Mouse (Mus musculus) induced T-regulatory cell, adult 2 months (primary cell): ENCODE data around the gene 1810062G17Rik.

Experiments
- DNase-seq: peaks from one replicate; pipeline ENCODE4 v3.0.0-alpha.2; 2012; ENCODE audit warnings: low read depth

The 1810062G17Rik gene

GRCm38 (mm10) chr3:36475532-36476087, at the start of gene 1810062G17Rik, which contains the start of gene Anxa5:
TSS of gene 1810062G17Rik (plus strand) at chr3:36475937.
TSS of gene Anxa5 (minus strand) at chr3:36475894.
- peak; percentile 98 for DNase-seq

- DNase-seq = no peak
These were observed 48.4 kb upstream of the 1810062G17Rik start for GRCm38 (mm10) chr3:36427386-36427785.

GRCm38 (mm10) chr3:36430360-36430759, 45.4 kb upstream of the 1810062G17Rik start:
- DNase-seq = no peak

DNA sequence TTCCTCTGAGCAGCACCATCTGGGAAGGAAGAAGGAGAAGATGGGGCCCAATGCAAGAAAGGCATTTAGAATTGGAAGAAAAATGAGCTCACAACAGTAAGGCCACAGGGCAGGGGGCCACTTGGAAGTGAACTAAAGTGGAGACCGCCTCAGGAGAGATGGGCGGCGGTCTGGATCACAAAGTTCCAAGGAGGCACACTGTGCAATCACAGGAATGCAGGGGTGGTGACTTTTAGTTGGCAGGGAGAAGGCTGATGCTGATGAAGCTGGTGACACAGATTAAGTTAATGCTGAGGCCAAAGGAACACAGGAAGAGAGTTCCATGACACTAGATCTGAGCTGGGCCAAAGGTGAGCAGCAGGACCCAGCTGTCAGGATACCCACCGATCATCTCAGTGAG, 35.5 kb upstream of the 1810062G17Rik start:
- DNase-seq = no peak

DNA sequence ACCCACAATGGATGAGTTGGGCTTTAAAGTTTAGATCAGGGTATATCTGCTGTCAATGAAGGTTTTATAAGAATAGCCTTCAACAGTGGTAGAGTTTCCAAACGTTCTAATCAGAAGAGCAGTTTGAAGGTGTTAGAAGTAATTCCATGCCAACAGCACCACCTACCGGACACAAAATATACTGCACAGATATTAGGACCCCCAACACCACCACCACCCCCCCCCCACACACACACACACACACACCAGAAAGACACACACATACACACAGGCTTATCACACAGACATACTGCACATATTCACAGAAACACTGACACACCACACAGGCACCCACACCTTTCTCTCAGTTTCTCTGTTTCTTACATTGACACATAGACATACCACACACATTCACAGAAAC, 33.3 kb upstream of the 1810062G17Rik start:
- DNase-seq = peak; percentile 64

DNA sequence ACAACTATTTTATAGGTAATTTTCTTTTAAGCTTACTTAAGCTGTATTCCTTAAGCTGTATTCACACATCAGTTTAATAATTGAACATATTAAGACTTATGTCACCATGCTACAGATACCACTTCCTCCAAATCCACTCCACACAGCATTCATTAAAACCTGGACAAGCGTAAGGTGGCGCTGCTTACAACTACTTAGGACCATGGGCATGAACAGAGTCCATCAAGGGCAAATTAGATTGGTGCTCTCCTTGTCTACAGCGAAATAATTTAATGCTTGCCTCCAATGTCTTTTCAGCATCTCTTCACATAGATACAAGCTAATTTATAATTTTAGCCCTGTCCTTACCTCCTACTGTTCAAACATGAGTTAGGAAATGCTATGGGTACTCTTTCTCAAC, 29.7 kb upstream of the 1810062G17Rik start:
- DNase-seq = no peak

- DNase-seq = no peak
These were observed 29.2 kb upstream of the 1810062G17Rik start for GRCm38 (mm10) chr3:36446506-36446905.

- no peak for DNase-seq
These were observed 28.8 kb upstream of the 1810062G17Rik start for GRCm38 (mm10) chr3:36446918-36447317.

DNA sequence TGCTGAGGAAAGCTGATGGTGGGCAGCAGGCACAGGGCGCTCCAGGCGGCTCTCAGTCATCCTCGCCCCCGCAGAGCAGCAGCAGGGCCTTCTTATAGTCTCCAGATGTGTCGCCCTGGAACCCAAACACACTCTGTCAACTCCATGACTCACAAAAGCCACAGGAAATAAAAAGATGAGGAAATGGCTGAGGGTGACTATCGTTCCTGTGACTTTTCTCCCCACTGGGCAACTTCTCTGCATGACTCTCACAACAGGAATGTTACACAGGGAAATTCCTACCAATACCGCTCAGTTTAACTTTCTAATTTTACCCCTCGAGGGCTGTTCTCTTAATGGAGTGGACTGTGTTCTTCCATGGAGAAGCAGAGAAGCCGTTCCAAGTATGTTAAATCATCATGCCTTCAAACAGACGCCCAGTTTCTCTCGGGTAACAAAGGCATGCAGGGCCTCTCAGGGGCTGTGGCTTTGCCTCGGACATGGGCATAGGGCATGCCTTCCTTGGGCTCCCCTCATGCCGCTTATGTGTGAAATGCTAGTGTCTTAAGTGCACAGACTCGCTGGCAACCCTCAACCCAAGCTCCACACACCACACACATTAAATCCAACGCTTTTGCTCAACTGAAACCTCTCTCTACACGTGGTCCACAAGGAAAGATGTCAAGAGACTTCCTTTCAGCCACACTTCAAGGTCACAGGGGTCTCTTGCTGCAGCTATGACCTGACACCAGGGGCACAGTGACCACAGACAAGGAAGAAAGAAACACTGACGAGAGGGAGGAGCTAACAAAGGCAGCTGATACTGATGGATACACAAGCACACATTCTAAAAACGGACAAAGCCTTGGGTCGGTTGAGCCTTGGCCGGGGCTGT, 26.2 kb upstream of the 1810062G17Rik start:
- no peak for DNase-seq

DNA sequence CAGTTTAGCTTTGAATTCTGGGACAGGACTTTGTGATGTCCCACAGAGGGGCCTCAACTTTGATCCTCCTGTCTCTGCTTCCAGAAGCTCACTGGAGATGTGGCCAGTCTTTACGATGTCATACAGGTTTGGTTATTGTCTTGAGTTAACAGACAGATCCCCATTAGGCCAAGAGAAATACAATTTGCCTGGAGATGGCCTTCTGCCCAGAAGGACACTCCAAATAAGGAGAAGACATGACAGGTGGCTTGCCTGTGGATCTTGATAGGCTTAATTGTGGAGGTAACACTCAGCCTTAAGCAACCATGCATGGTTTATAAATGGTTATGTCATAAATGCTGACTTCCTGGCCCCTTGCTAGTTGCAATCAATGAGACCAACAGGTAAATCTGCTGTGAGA, 23.2 kb upstream of the 1810062G17Rik start:
- DNase-seq = no peak

GRCm38 (mm10) chr3:36455124-36455523, 20.6 kb upstream of the 1810062G17Rik start:
- DNase-seq = no peak

- DNase-seq = no peak
These were observed 20.2 kb upstream of the 1810062G17Rik start for GRCm38 (mm10) chr3:36455566-36455965.

DNA sequence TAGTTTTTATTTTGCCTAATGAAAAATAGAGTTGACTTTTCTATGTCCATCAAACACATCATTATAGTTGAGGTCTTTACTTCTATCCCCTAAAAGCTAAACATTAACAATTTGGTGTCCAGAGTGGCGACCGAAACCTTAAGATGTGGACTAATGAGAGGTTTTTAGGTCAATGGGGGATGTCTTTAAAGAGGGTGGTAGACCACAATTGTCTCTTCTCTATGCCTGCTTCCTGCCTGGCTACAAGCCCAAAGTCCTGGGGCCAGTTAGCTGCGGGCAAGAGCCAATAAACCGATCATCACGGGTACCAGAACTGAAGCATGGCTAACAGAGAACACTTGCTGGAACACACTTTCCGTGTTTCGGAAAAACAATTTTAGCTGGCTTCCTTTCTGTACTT, 15.0 kb upstream of the 1810062G17Rik start:
- DNase-seq = no peak

- no peak for DNase-seq
These were observed 13.9 kb upstream of the 1810062G17Rik start for GRCm38 (mm10) chr3:36461819-36462218.

GRCm38 (mm10) chr3:36462348-36462747, 13.4 kb upstream of the 1810062G17Rik start:
- no peak for DNase-seq

DNA sequence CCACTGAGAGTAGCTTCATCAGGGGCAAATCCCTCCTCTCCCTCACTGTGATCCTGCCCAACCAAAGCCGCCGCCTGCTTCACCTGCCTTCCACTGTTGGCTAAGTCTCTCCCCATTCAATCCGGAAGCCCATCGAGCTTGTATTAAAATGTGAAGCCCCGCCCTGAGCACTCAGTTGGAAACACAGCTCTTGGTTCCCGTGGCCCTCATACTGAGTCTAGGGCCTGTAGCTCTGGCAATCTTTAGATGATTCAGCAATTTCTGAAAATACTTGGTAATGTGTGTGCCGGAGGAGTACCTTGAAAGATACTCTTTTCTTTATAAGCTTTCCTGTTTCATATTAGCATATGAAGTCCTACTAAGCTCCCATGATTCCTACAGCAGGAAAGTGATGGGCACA, 10.2 kb upstream of the 1810062G17Rik start:
- DNase-seq = no peak

GRCm38 (mm10) chr3:36467632-36468031, 8.1 kb upstream of the 1810062G17Rik start:
- no peak for DNase-seq

DNA sequence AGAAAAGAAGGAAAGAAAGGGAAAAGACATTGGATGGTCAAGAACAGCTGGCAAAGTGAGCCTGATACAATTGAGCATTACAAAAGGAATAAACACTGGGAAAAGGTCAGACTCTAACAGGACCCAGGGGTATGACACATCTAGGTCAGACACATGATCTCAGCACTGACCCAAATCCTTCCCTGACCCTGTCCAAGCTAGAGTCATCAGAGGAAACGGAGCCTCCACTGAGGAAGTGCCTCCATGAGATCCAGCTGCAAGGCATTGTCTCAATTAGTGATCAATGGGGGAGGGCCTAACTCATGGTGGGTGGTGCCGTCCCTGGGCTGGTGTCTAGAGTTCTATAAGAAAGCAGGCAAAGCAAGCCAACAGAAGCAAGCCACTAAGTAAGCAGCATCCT, 6.9 kb upstream of the 1810062G17Rik start:
- no peak for DNase-seq

- no peak for DNase-seq
These were observed 3.9 kb upstream of the 1810062G17Rik start for GRCm38 (mm10) chr3:36471856-36472255.

DNA sequence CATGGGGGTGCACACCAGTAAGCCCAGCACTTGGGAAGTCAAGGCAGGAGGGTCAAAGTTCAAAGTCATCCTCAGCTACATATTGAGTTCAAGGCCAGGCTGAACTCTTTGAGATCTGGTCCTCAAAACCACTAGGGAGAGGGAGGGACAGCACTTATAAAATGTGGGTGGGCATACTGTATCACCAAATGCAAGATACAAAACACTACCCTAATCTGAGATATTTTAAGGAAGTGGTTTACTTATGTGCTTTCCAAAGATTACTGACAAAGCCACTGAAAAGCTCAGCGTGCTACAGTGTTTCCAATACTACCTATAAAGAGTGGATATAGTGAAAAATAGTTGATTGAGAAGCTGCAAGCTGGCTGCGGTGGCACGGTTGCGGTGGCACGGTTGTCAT, 2.5 kb upstream of the 1810062G17Rik start:
- no peak for DNase-seq

- DNase-seq = no peak
These were observed 1.3 kb upstream of the 1810062G17Rik start for GRCm38 (mm10) chr3:36474421-36474820.

GRCm38 (mm10) chr3:36474938-36475483, 726 bp upstream of the 1810062G17Rik start:
- peak; percentile 64 for DNase-seq
